Mouse (Mus musculus) liver, embryonic 11.5 days (tissue): ENCODE measurements around the gene Ndufa8. TPM values are rescaled to one million over a fixed set of nuclear protein-coding genes. Genes with fewer than 3 reads are reported as not detected.

Experiments
- ATAC-seq: fragments of 200-750 bp; cut with Nextera tagmentation; replicated peaks from 2 replicates; pipeline ENCODE4 v1.8.0; 2017; ENCODE audit warnings: moderate number of reproducible peaks, mild to moderate bottlenecking, moderate TSS enrichment, moderate library complexity; ENCODE audit not compliant: low FRiP score
- DNase-seq: peaks from one replicate; pipeline ENCODE4 v3.0.0-alpha.2; 2017; ENCODE audit warnings: low spot score
- H3K27ac ChIP-seq: fragments of 300-500 bp; sonication (generic); 2 replicates; pipeline ENCODE4 v1.5.1; 2014; ENCODE audit warnings: mild to moderate bottlenecking, low read depth, low read length, control low read depth
- H3K27me3 ChIP-seq: fragments of 300-500 bp; sonication (generic); replicated peaks from 2 replicates; pipeline ENCODE4 v1.6.1; 2014; ENCODE audit warnings: low read length, mixed read lengths; ENCODE audit not compliant: control insufficient read depth, insufficient read depth
- H3K36me3 ChIP-seq: fragments of 300-500 bp; sonication (generic); 2 replicates; pipeline ENCODE4 v1.6.1; 2014; ENCODE audit warnings: mild to moderate bottlenecking, low read length, moderate library complexity, mixed read lengths; ENCODE audit not compliant: control insufficient read depth, insufficient read depth
- H3K4me1 ChIP-seq: fragments of 300-500 bp; sonication (generic); replicated peaks from 2 replicates; pipeline ENCODE4 v1.6.1; 2014; ENCODE audit warnings: low read length, mixed read lengths; ENCODE audit not compliant: control insufficient read depth, insufficient read depth
- H3K4me2 ChIP-seq: fragments of 300-500 bp; sonication (generic); 2 replicates; pipeline ENCODE4 v1.6.1; 2014; ENCODE audit warnings: mild to moderate bottlenecking, control low read depth, moderate library complexity
- H3K4me3 ChIP-seq: fragments of 300-500 bp; sonication (generic); 2 replicates; pipeline ENCODE4 v1.5.1; 2014; ENCODE audit warnings: low read depth, low read length, control low read depth
- H3K9ac ChIP-seq: fragments of 300-500 bp; sonication (generic); 2 replicates; pipeline ENCODE4 v1.6.1; 2014; ENCODE audit warnings: low read depth, low read length, control low read depth
- H3K9me3 ChIP-seq: fragments of 300-500 bp; sonication (generic); 2 replicates; pipeline ENCODE4 v1.6.1; 2016; ENCODE audit warnings: low read length, inconsistent platforms, mixed read lengths; ENCODE audit not compliant: control insufficient read depth
- WGBS: fragments of 180-500 bp; shearing (Covaris S2); extraction: QIAGEN DNeasy Blood & Tissue Kit; methylation state at CpG from one replicate; pipeline ENCODE4 v1.1.7; 2014; 5-methylcytosine and 5-hydroxymethylcytosine counted together
- polyA plus RNA-seq: library from polyadenylated mRNA; unstranded; fragments of >200 nt; fragmentation: Nextera tagmentation; extraction: Ambion mirVana; gene quantifications from 2 replicates; pipeline ENCODE4 v1.2.1, GENCODE M21; 2014

Gene Ndufa8
- polyA plus RNA-seq, 1 experiment from 2014 or later: 269 TPM

- no peak overlapping the region for H3K4me2 ChIP-seq
- no peak overlapping the region for H3K27ac ChIP-seq
- H3K4me3 ChIP-seq: no peak overlapping the region
- no peak overlapping the region for H3K9ac ChIP-seq
- DNase-seq: no peak
- H3K9me3 ChIP-seq: no peaks in the 10 kb centered on the region
- H3K27me3 ChIP-seq: 0 out of 2 replicates have a peak, but pooled peaks cover 2% of the 10 kb centered on the region
- 49% methylated on average over 6 of the region's 6 CpGs for WGBS
- H3K4me1 ChIP-seq: no peaks in the 10 kb centered on the region
- H3K36me3 ChIP-seq: no peaks in the 10 kb centered on the region
- ATAC-seq: no peak
These were observed 47.0 kb downstream of the Ndufa8 start for GRCm38 (mm10) chr2:36002188-36002587.

GRCm38 (mm10) chr2:36000390-36000789, 48.8 kb downstream of the Ndufa8 start:
- no peak overlapping the region for H3K4me3 ChIP-seq
- DNase-seq: no peak
- ATAC-seq: no peak
- 0 out of 2 replicates have a peak, but pooled peaks cover 2% of the 10 kb centered on the region for H3K27me3 ChIP-seq
- no peak overlapping the region for H3K4me2 ChIP-seq
- no peak overlapping the region for H3K27ac ChIP-seq
- H3K9ac ChIP-seq: no peak overlapping the region
- no peaks in the 10 kb centered on the region for H3K36me3 ChIP-seq
- H3K4me1 ChIP-seq: no peaks in the 10 kb centered on the region
- no peaks in the 10 kb centered on the region for H3K9me3 ChIP-seq
- WGBS: 46% methylated on average over 1 of the region's 1 CpGs

- no peak overlapping the region for H3K4me2 ChIP-seq
- DNase-seq: no peak
- no peaks in the 10 kb centered on the region for H3K4me1 ChIP-seq
- H3K27me3 ChIP-seq: no peaks in the 10 kb centered on the region
- ATAC-seq: no peak
- no peaks in the 10 kb centered on the region for H3K36me3 ChIP-seq
- H3K27ac ChIP-seq: no peak overlapping the region
- no peaks in the 10 kb centered on the region for H3K9me3 ChIP-seq
- H3K4me3 ChIP-seq: no peak overlapping the region
- no peak overlapping the region for H3K9ac ChIP-seq
These were observed 50.0 kb downstream of the Ndufa8 start for GRCm38 (mm10) chr2:35999212-35999611.

GRCm38 (mm10) chr2:35998416-35998815, 50.8 kb downstream of the Ndufa8 start:
- H3K4me3 ChIP-seq: no peak overlapping the region
- no peak overlapping the region for H3K27ac ChIP-seq
- WGBS: 80% methylated on average over 5 of the region's 5 CpGs
- H3K9me3 ChIP-seq: no peaks in the 10 kb centered on the region
- H3K36me3 ChIP-seq: no peaks in the 10 kb centered on the region
- no peak overlapping the region for H3K4me2 ChIP-seq
- no peaks in the 10 kb centered on the region for H3K4me1 ChIP-seq
- no peak overlapping the region for H3K9ac ChIP-seq
- DNase-seq: no peak
- no peaks in the 10 kb centered on the region for H3K27me3 ChIP-seq
- no peak for ATAC-seq

- no peaks in the 10 kb centered on the region; the same call in 1 of the 2 replicates for H3K27me3 ChIP-seq
- no peaks in the 10 kb centered on the region for H3K4me1 ChIP-seq
- ATAC-seq (no peak), DNase-seq (no peak)
- H3K9me3 ChIP-seq: no peaks in the 10 kb centered on the region
- WGBS: 46% methylated on average over 2 of the region's 2 CpGs
- no peak overlapping the region for H3K9ac ChIP-seq
- no peak overlapping the region for H3K27ac ChIP-seq
- no peaks in the 10 kb centered on the region for H3K36me3 ChIP-seq
- H3K4me3 ChIP-seq: no peak overlapping the region
- no peak overlapping the region for H3K4me2 ChIP-seq
These were observed 52.5 kb downstream of the Ndufa8 start for GRCm38 (mm10) chr2:35996753-35997152.

GRCm38 (mm10) chr2:35994303-35994702, 54.9 kb downstream of the Ndufa8 start:
- H3K36me3 ChIP-seq: no peaks in the 10 kb centered on the region
- DNase-seq (no peak), ATAC-seq (no peak)
- no peak overlapping the region for H3K9ac ChIP-seq
- H3K4me3 ChIP-seq: no peak overlapping the region
- H3K27ac ChIP-seq: no peak overlapping the region
- WGBS: 73% methylated on average over 6 of the region's 6 CpGs
- no peak overlapping the region for H3K4me2 ChIP-seq
- no peaks in the 10 kb centered on the region for H3K4me1 ChIP-seq
- H3K9me3 ChIP-seq: no peaks in the 10 kb centered on the region
- H3K27me3 ChIP-seq: no peaks in the 10 kb centered on the region; the same call in 1 of the 2 replicates

- Histone ChIP-seq H3K4me3 (no peak overlapping the region), H3K4me2 (no peak overlapping the region), H3K27me3 (peaks cover 1% of the 10 kb centered on the region; the same call in 1 of the 2 replicates), H3K36me3 (no peaks in the 10 kb centered on the region), H3K9me3 (no peaks in the 10 kb centered on the region), H3K9ac (no peak overlapping the region), H3K4me1 (no peaks in the 10 kb centered on the region), H3K27ac (no peak overlapping the region)
- no peak for ATAC-seq
- 72% methylated on average over 2 of the region's 2 CpGs for WGBS
- no peak for DNase-seq
These were observed 55.7 kb downstream of the Ndufa8 start for GRCm38 (mm10) chr2:35993481-35993880.

GRCm38 (mm10) chr2:35992259-35992658, 56.9 kb downstream of the Ndufa8 start:
- Histone ChIP-seq H3K27me3 (peaks cover 5% of the 10 kb centered on the region), H3K9ac (no peak overlapping the region), H3K9me3 (no peaks in the 10 kb centered on the region), H3K4me3 (no peak overlapping the region), H3K4me2 (no peak overlapping the region), H3K36me3 (no peaks in the 10 kb centered on the region), H3K4me1 (no peaks in the 10 kb centered on the region), H3K27ac (no peak overlapping the region)
- 76% methylated on average over 3 of the region's 3 CpGs for WGBS
- DNase-seq (no peak), ATAC-seq (no peak)
